Mouse (Mus musculus) adrenal gland, adult 8-10 months (tissue): ENCODE measurements at regions not wholly inside any gene's neighbourhood (a gene's known extent, or its start where the extent isn't known, plus 50 kb on each side); places are given as distances from the start of the nearest gene placed in this dataset.
A peak's percentile ranks its signal among the peaks of the same experiment; 100 is the strongest.

ENCODE experiments used
- DNase-seq: peaks from one replicate; pipeline ENCODE4 v3.0.0; 2022

DNA sequence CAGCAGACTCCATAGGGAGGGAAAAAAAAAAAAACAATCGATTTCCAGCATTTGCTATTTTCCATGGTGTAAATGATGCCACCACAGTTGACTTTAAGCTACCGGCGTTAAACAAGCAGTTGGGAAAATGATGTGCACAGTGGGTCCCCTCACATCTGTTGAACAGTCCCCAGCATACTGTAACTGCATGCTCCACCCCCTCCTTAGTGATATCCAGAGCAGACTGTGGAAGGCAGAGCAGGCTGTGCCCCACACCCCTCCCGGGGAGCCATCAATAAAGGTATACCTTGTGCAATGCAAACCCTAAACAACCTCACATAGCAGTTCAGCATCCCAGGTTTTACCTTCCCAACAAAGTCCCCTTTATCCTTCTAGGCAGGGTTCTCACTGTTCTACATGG lies 872.9 kb upstream of the Lrrc6 start:
- no peak for DNase-seq

DNA sequence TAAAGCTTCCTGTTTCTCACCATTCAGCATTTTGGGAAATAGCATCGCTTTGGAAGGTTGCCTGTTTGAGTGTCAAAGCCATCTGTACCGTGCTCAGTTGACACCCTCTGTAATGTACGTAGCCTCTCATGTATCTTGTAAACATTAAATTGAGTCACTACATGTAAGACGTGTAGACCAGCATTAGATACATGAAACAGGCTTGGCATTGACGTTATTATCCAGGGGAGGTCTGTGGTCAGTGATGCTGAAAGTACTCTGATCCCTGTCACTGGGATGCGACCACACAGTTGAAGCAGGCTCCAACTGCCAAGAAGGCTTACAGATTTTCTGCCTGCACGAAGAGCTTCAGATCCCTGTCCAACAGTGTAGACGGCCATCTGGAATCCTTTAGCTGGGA lies 872.3 kb upstream of the Lrrc6 start:
- no peak for DNase-seq

GRCm38 (mm10) chr15:67364099-67364756 lies 863.5 kb upstream of the Lrrc6 start:
- DNase-seq: no peak

GRCm38 (mm10) chr15:67361012-67361571 lies 860.4 kb upstream of the Lrrc6 start:
- no peak for DNase-seq

DNA sequence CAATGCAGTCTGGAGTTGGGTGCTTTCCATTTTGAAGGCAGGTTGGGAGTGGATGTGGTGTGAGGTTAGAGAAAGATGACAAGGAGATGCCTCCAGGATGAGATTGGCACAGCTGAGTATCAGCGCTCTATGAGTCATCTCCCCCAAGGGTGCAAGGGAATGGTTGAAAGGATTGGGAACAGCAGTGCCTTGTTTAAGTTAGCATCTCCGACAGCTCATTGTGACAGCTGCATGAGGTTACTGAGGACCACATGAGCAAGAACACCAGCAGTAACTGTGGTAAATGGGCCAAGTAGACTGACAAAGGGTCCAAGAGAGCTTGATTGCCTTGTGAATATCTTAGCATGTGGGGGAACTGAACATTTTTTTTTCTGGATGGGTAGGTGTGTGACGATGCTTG lies 857.2 kb upstream of the Lrrc6 start:
- DNase-seq: no peak

DNA sequence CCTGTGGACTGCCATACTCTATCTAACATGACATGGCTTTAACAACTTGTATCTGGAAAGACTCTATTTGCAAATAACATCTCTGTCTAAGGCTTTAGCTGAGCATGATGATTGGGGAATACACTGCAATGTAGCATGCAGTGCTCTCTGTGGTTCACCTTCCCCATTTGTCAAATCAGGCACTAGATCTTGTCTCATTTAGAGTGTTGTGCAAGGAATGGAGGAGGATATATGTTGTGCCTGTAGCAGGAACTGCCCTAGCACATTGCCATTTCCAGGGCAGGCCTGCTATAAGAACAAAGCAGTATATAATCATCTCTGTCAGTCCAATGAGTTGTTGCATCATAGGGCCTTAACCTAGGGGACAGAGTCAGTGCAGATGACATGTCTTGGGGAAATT lies 854.6 kb upstream of the Lrrc6 start:
- no peak for DNase-seq

DNA sequence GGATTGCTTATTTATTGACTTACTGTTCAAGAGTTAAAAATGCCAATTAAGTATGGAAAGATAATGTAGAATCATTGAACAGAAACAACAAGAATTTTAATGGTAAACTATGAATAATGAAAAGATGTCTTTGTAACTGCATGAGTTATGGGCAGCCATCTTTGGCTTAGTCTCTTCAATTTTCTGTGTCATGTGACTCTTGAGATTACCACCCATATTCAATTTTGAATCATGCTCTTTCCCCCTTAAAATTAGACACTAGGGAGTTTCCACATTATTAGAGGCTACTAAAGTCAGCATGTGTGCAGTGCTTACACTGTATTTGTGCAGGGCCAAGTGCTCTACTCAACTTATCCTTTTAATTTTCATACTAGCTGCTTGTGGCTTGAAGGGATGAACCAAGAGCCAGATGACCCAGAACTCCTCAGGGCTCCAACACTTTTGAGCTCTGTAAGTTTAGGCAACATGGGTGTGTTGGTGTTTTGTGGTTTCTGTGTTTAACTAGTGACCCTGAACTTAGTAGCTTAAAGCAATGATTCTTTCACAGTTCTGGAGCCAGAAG lies 854.0 kb upstream of the Lrrc6 start:
- no peak for DNase-seq

GRCm38 (mm10) chr15:67349501-67349900 lies 848.8 kb upstream of the Lrrc6 start:
- no peak for DNase-seq

- DNase-seq: no peak
These were observed 844.8 kb upstream of the Lrrc6 start for GRCm38 (mm10) chr15:67345179-67346148.

DNA sequence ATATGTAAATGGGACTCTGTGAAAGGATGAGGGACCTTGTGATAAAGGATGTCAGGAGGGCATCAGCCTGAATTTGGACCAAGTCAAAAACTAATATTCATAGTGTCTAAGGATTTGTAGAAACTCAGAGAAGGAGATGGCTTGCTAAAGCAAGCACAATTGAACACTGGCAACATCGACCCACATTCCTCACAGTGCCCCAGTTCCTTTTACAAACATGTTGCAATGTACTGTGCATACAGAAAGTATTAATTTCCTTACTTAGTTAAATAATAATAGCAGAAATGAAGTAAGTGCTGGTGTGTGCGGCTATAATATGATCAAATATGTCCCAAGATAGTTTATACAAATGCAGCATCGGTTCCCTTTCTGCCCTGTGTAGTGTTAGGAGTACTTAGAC lies 841.3 kb upstream of the Lrrc6 start:
- no peak for DNase-seq

GRCm38 (mm10) chr15:67337040-67337395 lies 836.3 kb upstream of the Lrrc6 start:
- DNase-seq: no peak

DNA sequence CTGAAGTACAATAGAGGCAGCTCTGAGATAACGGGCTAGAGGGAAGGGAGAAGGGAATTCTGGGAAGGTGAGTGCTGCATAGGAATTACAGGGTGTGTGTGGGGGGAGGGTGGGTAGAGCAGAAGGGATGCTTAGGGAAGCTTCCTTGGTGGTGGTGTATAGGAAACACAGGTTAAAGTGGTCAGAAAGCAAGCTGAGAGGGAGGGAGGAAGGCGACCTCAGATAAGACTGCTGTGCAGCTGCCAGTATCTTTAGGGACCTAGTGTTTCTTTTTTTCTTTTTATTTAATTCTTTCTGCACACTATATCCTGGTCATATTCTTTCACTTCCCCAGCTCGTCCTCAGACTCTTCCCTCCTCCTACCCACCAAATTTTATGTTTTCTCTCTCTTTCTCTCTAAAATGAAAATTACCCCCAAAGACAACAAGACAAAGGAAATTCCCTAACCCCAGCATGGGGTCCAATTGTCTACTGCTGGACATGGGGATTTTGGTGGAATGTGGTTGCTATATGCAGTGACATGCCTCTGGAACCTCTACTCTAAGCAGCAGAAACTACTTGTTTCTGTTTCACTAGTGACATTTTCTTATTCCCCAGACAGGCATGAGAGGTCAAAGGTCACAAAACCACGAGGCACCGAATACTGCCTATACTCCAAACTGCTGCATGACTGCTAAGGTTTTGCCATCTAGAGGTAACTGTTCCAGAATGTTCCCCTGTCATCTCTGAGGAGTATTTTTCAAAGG lies 835.8 kb upstream of the Lrrc6 start:
- no peak for DNase-seq

GRCm38 (mm10) chr15:67332521-67332920 lies 831.8 kb upstream of the Lrrc6 start:
- DNase-seq: no peak

DNA sequence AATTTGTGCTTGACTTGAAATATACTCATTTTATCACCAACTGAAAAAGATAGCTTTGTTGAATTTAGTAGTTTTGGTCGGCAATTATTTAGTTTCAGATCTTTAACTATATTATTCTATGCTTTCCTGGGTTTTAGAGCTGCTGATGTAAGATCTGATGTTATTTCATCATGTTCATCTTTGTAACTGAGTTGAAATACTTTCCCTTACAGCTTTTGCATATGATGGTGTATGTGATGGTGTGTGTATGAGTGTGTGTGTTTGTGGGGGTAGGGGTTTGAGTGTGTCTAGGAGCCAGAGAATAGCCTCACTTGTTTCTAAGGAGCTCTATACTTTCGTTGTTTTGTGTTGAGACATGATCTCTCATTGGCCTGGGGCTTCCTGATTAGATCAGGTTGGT lies 819.6 kb upstream of the Lrrc6 start:
- no peak for DNase-seq

DNA sequence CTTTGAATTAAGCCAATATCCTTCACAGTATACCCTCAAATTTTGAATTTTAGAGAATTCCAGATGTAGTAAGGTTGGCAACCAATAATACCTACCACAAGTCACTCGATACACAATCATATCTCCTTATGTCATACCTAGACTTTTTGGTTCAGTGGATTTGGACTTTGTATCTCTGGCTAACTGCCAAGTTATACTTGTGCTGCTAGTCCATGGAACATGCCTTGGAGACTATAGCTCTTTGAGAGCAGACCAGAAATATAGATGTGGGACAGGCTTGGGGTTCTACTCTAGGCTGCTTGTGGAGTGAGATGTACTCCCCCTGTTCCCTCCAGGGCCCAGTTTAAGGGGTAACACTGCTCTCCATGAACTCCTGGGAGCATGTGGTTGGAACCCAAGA lies 814.5 kb upstream of the Lrrc6 start:
- no peak for DNase-seq

DNA sequence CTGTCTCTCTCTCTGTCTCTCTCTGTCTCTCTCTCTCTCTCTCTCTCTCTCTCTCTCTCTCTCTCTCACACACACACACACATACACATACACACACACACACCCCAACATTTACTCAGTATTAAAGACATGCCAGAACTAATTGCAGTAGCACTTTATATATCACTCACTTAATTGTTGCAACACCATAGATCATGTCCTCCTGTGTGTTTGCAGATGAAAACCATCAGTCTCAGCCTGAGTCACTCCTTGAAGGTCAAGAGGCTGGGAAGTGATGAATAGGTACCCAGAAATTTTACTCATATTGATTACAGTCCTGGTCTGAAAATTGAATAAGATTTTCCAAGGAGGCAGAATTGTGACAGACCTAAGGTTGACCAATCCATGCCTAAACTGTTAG lies 812.9 kb upstream of the Lrrc6 start:
- no peak for DNase-seq

GRCm38 (mm10) chr15:67305681-67306080 lies 805.0 kb upstream of the Lrrc6 start:
- DNase-seq: no peak

DNA sequence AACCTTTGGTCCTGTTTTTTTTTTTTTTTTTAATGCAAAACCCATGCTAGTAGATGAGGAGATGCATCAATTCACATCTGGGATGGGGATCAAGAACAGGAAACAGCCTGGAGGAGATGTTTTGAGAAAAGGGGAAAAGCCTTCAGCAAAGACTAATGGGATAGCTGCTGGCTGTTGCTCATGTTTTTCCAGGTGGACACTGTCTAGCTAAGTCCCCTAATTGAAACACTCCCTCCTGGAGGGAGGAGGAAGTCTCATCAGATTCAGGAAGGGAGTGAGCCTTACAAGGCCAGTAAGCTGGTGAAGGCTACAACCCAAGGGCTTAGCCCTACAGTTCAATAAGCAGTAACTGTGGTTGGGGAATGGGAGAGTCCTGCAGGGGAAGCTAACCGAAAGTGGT lies 803.1 kb upstream of the Lrrc6 start:
- no peak for DNase-seq

DNA sequence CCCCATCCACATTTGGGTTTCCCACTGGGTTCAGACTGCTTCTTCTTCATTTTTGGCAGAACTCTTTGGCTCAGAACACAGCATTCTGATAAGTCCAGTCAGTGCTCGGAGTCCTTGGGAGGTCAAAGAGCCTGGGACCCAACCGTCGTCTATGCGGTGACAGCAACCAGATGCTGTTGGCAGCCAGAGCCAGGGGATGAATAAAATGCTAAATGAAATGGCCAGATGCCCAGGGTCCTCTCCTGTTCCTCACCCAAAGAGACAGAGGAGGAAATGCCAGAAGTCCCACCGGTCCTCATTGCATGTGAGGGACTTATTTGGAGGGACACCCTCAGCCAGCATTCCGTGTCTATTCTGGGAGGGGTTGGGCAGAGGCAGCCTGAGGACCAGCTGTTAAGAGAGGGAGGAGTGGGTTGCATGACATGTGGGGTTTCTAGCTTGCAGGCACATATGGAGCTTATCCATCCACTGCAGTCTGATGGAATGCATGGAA lies 801.2 kb upstream of the Lrrc6 start:
- DNase-seq: no peak

DNA sequence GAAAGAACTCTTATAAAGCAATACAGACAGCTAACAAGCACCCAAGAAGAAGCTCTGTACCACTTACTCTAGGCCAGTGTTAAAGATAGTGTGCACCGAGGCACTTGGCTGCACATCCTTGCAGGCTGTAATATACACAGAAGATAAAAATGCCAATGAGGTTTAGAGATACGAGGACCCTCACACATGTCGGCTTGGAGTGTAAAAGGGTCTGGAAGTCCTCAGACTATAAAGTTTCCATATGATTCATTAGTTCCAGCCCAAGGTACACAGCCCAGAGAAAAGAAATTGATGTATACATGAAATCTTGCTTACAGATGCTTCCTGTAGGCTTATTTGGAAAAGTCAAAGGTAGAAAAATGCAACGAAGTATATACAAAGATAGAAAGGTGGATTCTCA lies 800.3 kb upstream of the Lrrc6 start:
- DNase-seq: no peak

DNA sequence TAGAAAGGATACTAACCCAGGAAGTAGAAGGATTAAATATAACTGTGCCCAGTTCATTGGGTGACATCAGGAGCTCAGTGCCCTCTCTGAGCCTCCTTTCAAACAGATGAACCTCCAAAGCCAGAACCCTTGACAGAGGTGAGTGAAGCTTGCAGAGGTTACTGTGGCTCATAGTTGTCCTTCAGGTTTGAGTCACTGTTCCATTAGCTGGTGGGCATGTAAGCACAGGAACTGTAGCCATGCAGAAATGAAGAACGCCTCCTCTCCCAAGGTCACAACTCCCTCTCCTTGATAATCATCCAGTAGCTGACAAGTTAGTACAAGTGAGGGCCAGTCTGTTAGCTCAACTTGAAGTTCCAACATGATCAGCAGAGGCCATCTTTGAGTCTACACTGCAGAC lies 794.1 kb upstream of the Lrrc6 start:
- DNase-seq: no peak

DNA sequence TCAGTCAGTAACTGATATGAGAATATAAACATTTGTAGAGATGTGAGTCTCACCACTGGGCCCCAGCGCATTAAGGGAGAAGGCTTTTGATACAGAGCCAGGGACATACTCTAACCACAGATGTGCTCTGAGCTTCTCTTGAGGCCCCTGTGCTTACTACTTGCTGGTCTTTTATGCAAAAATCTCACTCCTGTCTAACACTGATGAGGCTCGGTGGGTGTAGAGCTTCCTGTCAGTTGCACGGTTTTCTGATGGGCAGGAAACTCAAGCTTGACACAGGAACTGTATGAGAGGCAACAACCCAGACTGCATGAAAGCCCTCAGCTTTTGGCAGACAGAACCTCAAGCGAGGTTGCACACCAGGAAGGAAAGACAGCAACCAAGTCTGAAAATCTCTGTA lies 789.0 kb upstream of the Lrrc6 start:
- no peak for DNase-seq

DNA sequence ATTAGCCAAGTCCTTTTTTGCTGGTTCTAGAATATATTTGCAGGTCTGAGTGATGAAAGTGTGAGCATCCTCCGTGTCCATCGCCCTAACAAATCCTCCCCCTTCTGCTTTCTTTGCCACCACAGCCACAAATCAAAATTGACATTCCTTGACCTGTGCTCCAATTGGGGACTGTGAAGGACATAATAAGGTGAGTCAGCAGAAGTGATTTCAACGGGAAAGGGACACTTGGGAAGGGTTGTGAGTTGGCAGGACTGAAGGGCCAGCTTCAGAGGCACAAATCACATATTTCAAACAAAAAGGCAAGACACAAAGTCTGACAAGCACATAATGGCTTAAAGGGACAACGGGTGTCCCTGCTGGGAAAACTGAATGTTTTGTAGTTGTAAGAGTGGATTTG lies 784.2 kb upstream of the Lrrc6 start:
- peak; percentile 62 for DNase-seq
